Mouse (Mus musculus) E14TG2a.4 (cell line): ENCODE measurements around the gene 2310022A10Rik.

Experiments
- CTCF ChIP-seq: conservative IDR thresholded peaks from 2 replicates; pipeline ENCODE4 v1.5.1; 2014; ENCODE audit warnings: low read length
- NANOG ChIP-seq: IDR thresholded peaks from 2 replicates; pipeline ENCODE4 v1.6.1; 2014; ENCODE audit warnings: borderline replicate concordance, low read length, mixed read lengths
- POU5F1 ChIP-seq: IDR thresholded peaks from 2 replicates; pipeline ENCODE4 v1.6.1; 2014; ENCODE audit warnings: low read length, borderline replicate concordance

- TF ChIP-seq CTCF: peak; percentile 95
- TF ChIP-seq NANOG: no peak
- TF ChIP-seq POU5F1: no peak
Observed at GRCm38 (mm10) chr7:27526039-27526827, 26.8 kb upstream of the 2310022A10Rik start.
